Mouse (Mus musculus) brown adipose tissue, adult 24 weeks (tissue): ENCODE measurements around the gene A930033H14Rik. TPM values are rescaled to one million over a fixed set of nuclear protein-coding genes. Genes with fewer than 3 reads are reported as not detected.

Experiments
- H3K27ac ChIP-seq: fragments of 200-500 bp; replicated peaks from 2 replicates; pipeline ENCODE4 v1.5.1; 2012; ENCODE audit warnings: low read depth, mild to moderate bottlenecking, low read length
- H3K4me1 ChIP-seq: fragments of 200-500 bp; 2 replicates; pipeline ENCODE4 v1.6.1; 2012; ENCODE audit warnings: low read length, mixed read lengths; ENCODE audit not compliant: control insufficient read depth, insufficient read depth, insufficient read length
- H3K4me3 ChIP-seq: fragments of 200-500 bp; 2 replicates; pipeline ENCODE4 v1.5.1; 2012; ENCODE audit warnings: low read depth, mild to moderate bottlenecking, low read length, moderate library complexity; ENCODE audit not compliant: insufficient read depth
- polyA plus RNA-seq: library from polyadenylated mRNA; stranded (reverse); fragments of >200 nt; gene quantifications from 2 replicates; pipeline ENCODE4 v1.2.4, GENCODE M21; 2012; ENCODE audit not compliant: missing spikeins, insufficient read depth, insufficient read length

Gene A930033H14Rik
- polyA plus RNA-seq, 1 experiment, result 1.4 TPM

- H3K27ac ChIP-seq, result peak overlapping the region; percentile 38
- H3K4me1 ChIP-seq, result peaks cover 14% of the 10 kb centered on the region
- H3K4me3 ChIP-seq, result no peak overlapping the region
Measured at GRCm38 (mm10) chr10:69218458-69219288, 5.8 kb upstream of the A930033H14Rik start.

- H3K27ac ChIP-seq, result no peak overlapping the region
- peaks cover 14% of the 10 kb centered on the region for H3K4me1 ChIP-seq
- H3K4me3 ChIP-seq, result no peak overlapping the region
Measured at GRCm38 (mm10) chr10:69217127-69217690, 4.3 kb upstream of the A930033H14Rik start.

- Histone ChIP-seq H3K27ac (no peak overlapping the region), H3K4me3 (peak overlapping the region; percentile 68), H3K4me1 (peaks cover 3% of the 10 kb centered on the region; the same call in 1 of the 2 replicates)
Measured at GRCm38 (mm10) chr10:69213986-69214385, 1.1 kb upstream of the A930033H14Rik start.

- Histone ChIP-seq H3K4me3 (peak overlapping the region; percentile 68), H3K4me1 (peaks cover 3% of the 10 kb centered on the region; the same call in 1 of the 2 replicates), H3K27ac (peak overlapping the region; percentile 84)
Measured at GRCm38 (mm10) chr10:69213451-69213877, 566 bp upstream of the A930033H14Rik start.

- H3K27ac ChIP-seq, result peak overlapping the region; percentile 56
- peaks cover 3% of the 10 kb centered on the region; the same call in 1 of the 2 replicates for H3K4me1 ChIP-seq
- peak overlapping the region; percentile 56 for H3K4me3 ChIP-seq
Measured at GRCm38 (mm10) chr10:69211976-69212375, 922 bp downstream of the A930033H14Rik start.

GRCm38 (mm10) chr10:69211560-69211959 lies 1.3 kb downstream of the A930033H14Rik start:
- Histone ChIP-seq H3K4me3 (peak overlapping the region; percentile 56; the same call in 1 of the 2 replicates), H3K4me1 (peaks cover 3% of the 10 kb centered on the region; the same call in 1 of the 2 replicates), H3K27ac (peak overlapping the region; percentile 56)

GRCm38 (mm10) chr10:69210659-69211058 lies 2.2 kb downstream of the A930033H14Rik start:
- Histone ChIP-seq H3K4me1 (peaks cover 5% of the 10 kb centered on the region), H3K27ac (no peak overlapping the region), H3K4me3 (no peak overlapping the region)

- Histone ChIP-seq H3K4me3 (no peak overlapping the region), H3K4me1 (peaks cover 5% of the 10 kb centered on the region), H3K27ac (no peak overlapping the region)
Measured at GRCm38 (mm10) chr10:69210006-69210405, 2.9 kb downstream of the A930033H14Rik start.

GRCm38 (mm10) chr10:69208705-69209104 lies 4.2 kb downstream of the A930033H14Rik start:
- Histone ChIP-seq H3K4me1 (peaks cover 6% of the 10 kb centered on the region; the same call in 1 of the 2 replicates), H3K27ac (no peak overlapping the region), H3K4me3 (no peak overlapping the region)

- Histone ChIP-seq H3K4me1 (peaks cover 6% of the 10 kb centered on the region; the same call in 1 of the 2 replicates), H3K4me3 (no peak overlapping the region), H3K27ac (no peak overlapping the region)
Measured at GRCm38 (mm10) chr10:69207981-69208630, 4.8 kb downstream of the A930033H14Rik start.

GRCm38 (mm10) chr10:69207481-69207880 lies 5.4 kb downstream of the A930033H14Rik start:
- no peak overlapping the region for H3K4me3 ChIP-seq
- H3K4me1 ChIP-seq, result peaks cover 6% of the 10 kb centered on the region; the same call in 1 of the 2 replicates
- no peak overlapping the region for H3K27ac ChIP-seq

- H3K4me3 ChIP-seq, result no peak overlapping the region
- H3K4me1 ChIP-seq, result peaks cover 3% of the 10 kb centered on the region; the same call in 1 of the 2 replicates
- H3K27ac ChIP-seq, result no peak overlapping the region
Measured at GRCm38 (mm10) chr10:69206081-69206480, 6.8 kb downstream of the A930033H14Rik start.

- Histone ChIP-seq H3K4me1 (peaks cover 3% of the 10 kb centered on the region; the same call in 1 of the 2 replicates), H3K4me3 (no peak overlapping the region), H3K27ac (no peak overlapping the region)
Measured at GRCm38 (mm10) chr10:69204677-69205400, 8.1 kb downstream of the A930033H14Rik start.

GRCm38 (mm10) chr10:69193721-69194120 lies 19.2 kb downstream of the A930033H14Rik start:
- no peak overlapping the region for H3K4me3 ChIP-seq
- H3K4me1 ChIP-seq, result no peaks in the 10 kb centered on the region
- H3K27ac ChIP-seq, result no peak overlapping the region
